Mouse (Mus musculus) skeletal muscle tissue, postnatal 0 days (tissue): ENCODE measurements around the gene Drd1. TPM values are rescaled to one million over a fixed set of nuclear protein-coding genes. Genes with fewer than 3 reads are reported as not detected.

Experiments
- polyA plus RNA-seq: library from polyadenylated mRNA; unstranded; fragments of >200 nt; fragmentation: Nextera tagmentation; extraction: Ambion mirVana; gene quantifications from 2 replicates; pipeline ENCODE4 v1.2.1, GENCODE M21; 2015

Drd1 gene
- polyA plus RNA-seq: 0.05 and 0.15 TPM in 2 replicates

GRCm38 (mm10) chr13:54055448-54055861, at the start of gene Drd1:
TSS of gene Drd1 (minus strand) at chr13:54055705.

GRCm38 (mm10) chr13:54071606-54072331, 16.3 kb upstream of the Drd1 start, which contains the start of gene Sfxn1:
TSS of gene Sfxn1 (plus strand) at chr13:54071869.

Other genes starting within 250 kb of the Drd1 start
- gene Sfxn1, start 16.2 kb upstream of the Drd1 start, polyA plus RNA-seq: 13.8 and 37.8 TPM in 2 replicates
- gene Hrh2, start 136.4 kb upstream of the Drd1 start, polyA plus RNA-seq: 0.04 TPM in 1 of 2 replicates, not detected in the other